Mouse (Mus musculus): ENCODE results near the gene Ano6. TPM values are rescaled to one million over a fixed set of nuclear protein-coding genes. Genes with fewer than 3 reads are reported as not detected.

Ano6 gene
- polyA plus RNA-seq, 1 experiment from 2014 or later: 6.9 TPM

DNA sequence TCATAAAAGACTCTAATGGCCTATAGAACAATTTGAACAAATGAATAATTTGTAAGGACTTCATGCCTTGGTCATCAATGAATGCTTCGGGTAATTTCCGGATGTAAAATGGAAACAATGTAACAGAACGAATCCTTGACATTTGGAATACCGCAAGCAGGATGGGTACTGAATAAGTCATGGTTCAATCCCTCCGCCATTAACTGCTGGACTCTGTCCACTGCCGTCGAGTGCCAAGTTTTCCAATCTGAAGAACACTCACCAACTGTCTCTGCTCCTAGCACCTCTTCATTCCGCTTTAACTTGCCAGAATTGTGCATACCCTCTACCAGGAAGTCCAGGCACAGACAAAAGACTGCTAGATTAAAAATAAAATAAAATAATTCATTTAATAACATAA is 25.4 kb upstream of the Ano6 start:
- ATAC-seq (no peak), DNase-seq (no peak)
- no peaks in the 10 kb centered on the region for H3K36me3 ChIP-seq (replicated peaks; ENCODE audit: insufficient read depth, low read length)
- WGBS (ENCODE audit: insufficient replicate concordance): 88% methylated on average over 8 of the region's 8 CpGs
- no peak overlapping the region for H3K9ac ChIP-seq (replicated peaks)
- no peak for TF ChIP-seq CTCF (IDR thresholded peaks at IDR 0.05; ENCODE audit: low read depth)
- TF ChIP-seq EP300 (IDR thresholded peaks at IDR 0.05; ENCODE audit: low read depth): no peak
- no peak overlapping the region for H3K4me3 ChIP-seq (ENCODE audit: low read depth, low read length)
- H3K4me1 ChIP-seq (ENCODE audit: insufficient read depth): no peaks in the 10 kb centered on the region
- no peaks in the 10 kb centered on the region for H3K9me3 ChIP-seq (ENCODE audit: low read length)
- no peaks in the 10 kb centered on the region for H3K27me3 ChIP-seq (ENCODE audit: insufficient read depth, low read length)
- H3K27ac ChIP-seq (ENCODE audit: low read depth): no peak overlapping the region
- H3K4me2 ChIP-seq (ENCODE audit: low read depth, low read length): no peak overlapping the region

DNA sequence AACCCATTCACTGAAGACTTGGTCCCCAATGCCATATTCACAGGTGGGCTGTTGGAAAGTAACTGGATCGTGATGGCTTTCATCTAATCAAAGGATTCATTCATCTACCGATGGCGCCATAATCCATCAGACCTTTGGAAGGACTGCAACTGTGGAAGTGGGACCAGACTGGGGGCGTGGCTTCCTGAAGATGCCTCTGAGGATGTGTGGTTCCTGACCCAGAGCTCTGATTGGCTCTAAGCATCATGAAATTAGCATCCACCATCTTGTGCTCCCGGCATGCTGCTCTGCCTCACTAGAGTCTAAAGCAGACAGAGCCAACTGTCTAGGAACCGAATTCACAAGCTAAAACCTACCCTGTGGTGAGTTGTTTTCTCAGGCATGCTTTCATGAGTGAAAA is 24.7 kb upstream of the Ano6 start:
- Histone ChIP-seq H3K4me2 (ENCODE audit: low read depth, low read length) (no peak overlapping the region), H3K27ac (ENCODE audit: low read depth) (no peak overlapping the region), H3K36me3 (replicated peaks; ENCODE audit: insufficient read depth, low read length) (no peaks in the 10 kb centered on the region), H3K4me3 (ENCODE audit: low read depth, low read length) (no peak overlapping the region), H3K4me1 (ENCODE audit: insufficient read depth) (no peaks in the 10 kb centered on the region), H3K9ac (replicated peaks) (no peak overlapping the region), H3K27me3 (ENCODE audit: insufficient read depth, low read length) (no peaks in the 10 kb centered on the region), H3K9me3 (ENCODE audit: low read length) (no peaks in the 10 kb centered on the region)
- TF ChIP-seq EP300 (IDR thresholded peaks at IDR 0.05; ENCODE audit: low read depth) (no peak), CTCF (IDR thresholded peaks at IDR 0.05; ENCODE audit: low read depth) (no peak)
- 71% methylated on average over 6 of the region's 6 CpGs for WGBS (ENCODE audit: insufficient replicate concordance)
- DNase-seq: no peak
- no peak for ATAC-seq

DNA sequence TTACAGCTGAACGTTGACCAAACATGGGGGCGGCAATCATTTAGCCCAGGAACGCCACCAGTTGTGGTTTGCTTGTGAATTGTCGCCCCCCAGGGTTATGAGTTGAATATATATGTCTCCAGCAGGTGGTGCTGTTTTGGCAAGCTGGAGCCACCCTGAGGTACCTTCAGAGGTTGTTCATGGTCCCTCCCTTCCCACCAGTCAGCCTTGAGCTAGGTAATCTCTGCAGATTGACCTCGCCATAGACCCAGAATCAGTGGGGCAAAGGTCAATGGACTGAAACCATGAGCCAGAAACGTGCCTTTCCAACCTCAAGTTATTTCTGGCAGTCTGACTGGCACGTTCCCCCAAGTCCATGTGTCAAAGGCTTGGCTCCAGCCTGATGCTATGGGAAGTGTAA is 22.8 kb upstream of the Ano6 start:
- TF ChIP-seq CTCF (IDR thresholded peaks at IDR 0.05; ENCODE audit: low read depth) (peak; percentile 64), EP300 (IDR thresholded peaks at IDR 0.05; ENCODE audit: low read depth) (no peak)
- no peak overlapping the region for H3K9ac ChIP-seq (replicated peaks)
- no peak overlapping the region for H3K27ac ChIP-seq (ENCODE audit: low read depth)
- H3K4me1 ChIP-seq (ENCODE audit: insufficient read depth): no peaks in the 10 kb centered on the region
- no peak overlapping the region for H3K4me2 ChIP-seq (ENCODE audit: low read depth, low read length)
- 64% methylated on average over 7 of the region's 7 CpGs for WGBS (ENCODE audit: insufficient replicate concordance)
- H3K4me3 ChIP-seq (ENCODE audit: low read depth, low read length): no peak overlapping the region
- no peaks in the 10 kb centered on the region for H3K36me3 ChIP-seq (replicated peaks; ENCODE audit: insufficient read depth, low read length)
- peak; percentile 84 for ATAC-seq
- no peaks in the 10 kb centered on the region for H3K27me3 ChIP-seq (ENCODE audit: insufficient read depth, low read length)
- DNase-seq: peak; percentile 22
- H3K9me3 ChIP-seq (ENCODE audit: low read length): no peaks in the 10 kb centered on the region

GRCm38 (mm10) chr15:95768703-95769102 is 21.9 kb upstream of the Ano6 start:
- no peak for ATAC-seq
- Histone ChIP-seq H3K27me3 (ENCODE audit: insufficient read depth, low read length) (no peaks in the 10 kb centered on the region), H3K4me2 (ENCODE audit: low read depth, low read length) (no peak overlapping the region), H3K4me1 (ENCODE audit: insufficient read depth) (no peaks in the 10 kb centered on the region), H3K9me3 (ENCODE audit: low read length) (no peaks in the 10 kb centered on the region), H3K27ac (ENCODE audit: low read depth) (no peak overlapping the region), H3K36me3 (replicated peaks; ENCODE audit: insufficient read depth, low read length) (no peaks in the 10 kb centered on the region), H3K9ac (replicated peaks) (no peak overlapping the region), H3K4me3 (ENCODE audit: low read depth, low read length) (no peak overlapping the region)
- WGBS (ENCODE audit: insufficient replicate concordance): 52% methylated on average over 5 of the region's 5 CpGs
- no peak for DNase-seq
- TF ChIP-seq EP300 (IDR thresholded peaks at IDR 0.05; ENCODE audit: low read depth): no peak
- no peak for TF ChIP-seq CTCF (IDR thresholded peaks at IDR 0.05; ENCODE audit: low read depth)

GRCm38 (mm10) chr15:95769576-95769975 is 21.1 kb upstream of the Ano6 start:
- no peak for DNase-seq
- Histone ChIP-seq H3K27me3 (ENCODE audit: insufficient read depth, low read length) (no peaks in the 10 kb centered on the region), H3K4me2 (ENCODE audit: low read depth, low read length) (no peak overlapping the region), H3K36me3 (replicated peaks; ENCODE audit: insufficient read depth, low read length) (no peaks in the 10 kb centered on the region), H3K9ac (replicated peaks) (no peak overlapping the region), H3K27ac (ENCODE audit: low read depth) (no peak overlapping the region), H3K4me1 (ENCODE audit: insufficient read depth) (no peaks in the 10 kb centered on the region), H3K4me3 (ENCODE audit: low read depth, low read length) (no peak overlapping the region), H3K9me3 (ENCODE audit: low read length) (no peaks in the 10 kb centered on the region)
- 69% methylated on average over 4 of the region's 4 CpGs for WGBS (ENCODE audit: insufficient replicate concordance)
- ATAC-seq: no peak
- no peak for TF ChIP-seq EP300 (IDR thresholded peaks at IDR 0.05; ENCODE audit: low read depth)

DNA sequence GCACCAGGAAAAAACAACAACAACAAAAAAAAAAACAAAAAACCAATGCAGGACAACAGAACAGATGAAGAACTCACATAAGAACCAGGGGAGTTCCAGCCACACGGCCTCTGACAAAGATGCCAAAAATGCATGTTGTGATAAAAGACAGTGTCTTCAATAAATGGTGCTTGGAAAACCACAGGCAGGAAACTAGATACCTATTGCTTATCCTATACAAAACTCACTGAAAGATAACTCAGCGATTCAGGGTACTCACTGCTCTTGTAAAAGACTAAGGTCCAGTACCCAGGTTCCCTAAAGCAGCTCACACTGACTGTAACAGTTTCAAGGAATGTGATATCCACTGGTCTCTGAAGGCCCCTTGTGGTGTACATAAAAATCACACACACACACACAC is 20.3 kb upstream of the Ano6 start:
- no peak for TF ChIP-seq EP300 (IDR thresholded peaks at IDR 0.05; ENCODE audit: low read depth)
- no peak for TF ChIP-seq CTCF (IDR thresholded peaks at IDR 0.05; ENCODE audit: low read depth)
- H3K9me3 ChIP-seq (ENCODE audit: low read length): no peaks in the 10 kb centered on the region
- H3K36me3 ChIP-seq (replicated peaks; ENCODE audit: insufficient read depth, low read length): no peaks in the 10 kb centered on the region
- DNase-seq (no peak), ATAC-seq (no peak)
- H3K4me2 ChIP-seq (ENCODE audit: low read depth, low read length): no peak overlapping the region
- no peak overlapping the region for H3K9ac ChIP-seq (replicated peaks)
- no peak overlapping the region for H3K27ac ChIP-seq (ENCODE audit: low read depth)
- H3K27me3 ChIP-seq (ENCODE audit: insufficient read depth, low read length): no peaks in the 10 kb centered on the region
- WGBS (ENCODE audit: insufficient replicate concordance): 72% methylated on average over 2 of the region's 2 CpGs
- H3K4me1 ChIP-seq (ENCODE audit: insufficient read depth): no peaks in the 10 kb centered on the region
- no peak overlapping the region for H3K4me3 ChIP-seq (ENCODE audit: low read depth, low read length)

DNA sequence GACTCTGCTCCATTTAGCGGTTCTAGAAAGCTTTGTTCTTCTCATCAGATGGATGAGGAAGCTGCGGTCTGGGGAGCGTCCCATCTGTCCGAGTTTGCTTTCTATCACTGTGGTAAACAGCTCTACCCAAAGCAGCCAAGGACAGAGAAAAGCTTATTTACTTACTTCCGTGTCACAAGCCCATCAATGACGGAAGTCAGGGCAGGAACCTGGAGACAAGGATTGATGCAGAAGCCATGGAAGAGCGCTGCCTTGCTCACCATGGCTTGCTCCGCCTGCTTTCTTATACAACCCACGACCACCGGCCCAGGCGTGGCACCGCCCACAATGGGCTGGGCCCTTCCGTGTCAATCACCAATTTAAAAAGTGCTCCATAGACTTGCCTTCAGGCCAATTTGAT is 18.3 kb upstream of the Ano6 start:
- Histone ChIP-seq H3K9me3 (ENCODE audit: low read length) (no peaks in the 10 kb centered on the region), H3K4me2 (ENCODE audit: low read depth, low read length) (no peak overlapping the region), H3K27me3 (ENCODE audit: insufficient read depth, low read length) (no peaks in the 10 kb centered on the region), H3K27ac (ENCODE audit: low read depth) (no peak overlapping the region), H3K9ac (replicated peaks) (no peak overlapping the region), H3K36me3 (replicated peaks; ENCODE audit: insufficient read depth, low read length) (no peaks in the 10 kb centered on the region), H3K4me3 (ENCODE audit: low read depth, low read length) (no peak overlapping the region), H3K4me1 (ENCODE audit: insufficient read depth) (no peaks in the 10 kb centered on the region)
- ATAC-seq (no peak), DNase-seq (no peak)
- WGBS (ENCODE audit: insufficient replicate concordance): 54% methylated on average over 13 of the region's 13 CpGs
- TF ChIP-seq CTCF (IDR thresholded peaks at IDR 0.05; ENCODE audit: low read depth) (no peak), EP300 (IDR thresholded peaks at IDR 0.05; ENCODE audit: low read depth) (no peak)
